Mouse (Mus musculus) gastrocnemius, postnatal 4 days (tissue): ENCODE measurements around the gene Hccs. TPM values are rescaled to one million over a fixed set of nuclear protein-coding genes. Genes with fewer than 3 reads are reported as not detected.
A peak's percentile ranks its signal among the peaks of the same experiment; 100 is the strongest.
"Not testable (repeated sequence)": the region's sequence is repeated elsewhere in the genome, so short reads cannot be mapped to it uniquely, and the experiment has no call there.

ENCODE experiments used
- DNase-seq, 2 experiments: peaks; one replicate each; pipeline ENCODE4 v3.0.0; 2021 to 2022; ENCODE audit warnings: low spot score in 2 of 2, mixed read lengths in 2 of 2
- long read RNA-seq, 2 experiments: library from polyadenylated mRNA; stranded (forward); transcript quantifications; one replicate each; pipeline ENCODE4 v2.0.0; 2021
- total RNA-seq, 2 experiments: library from RNA; stranded (reverse); gene quantifications; 2 replicates each; pipeline ENCODE4 v1.2.3; 2021

The Hccs gene
- total RNA-seq, result 10 to 100 TPM; 22.3 to 22.6 TPM
- long read RNA-seq, experiment 1, transcript Hccs-202 (7 exons, 2,473 nt), result major isoform, 33 of 49 reads
- long read RNA-seq, experiment 1, transcript Hccs-201 (7 exons, 2,320 nt), result minor isoform, 9 of 49 reads
- long read RNA-seq, experiment 1, partial matches to known transcripts, result 0 of 49 reads
- long read RNA-seq, experiment 1, other reads (novel, unspliced or antisense), result 7 of 49 reads
- long read RNA-seq, experiment 2, transcript Hccs-202 (7 exons, 2,473 nt), result major isoform, 42 of 66 reads
- long read RNA-seq, experiment 2, transcript Hccs-201 (7 exons, 2,320 nt), result minor isoform, 20 of 66 reads
- long read RNA-seq, experiment 2, partial matches to known transcripts, result 2 of 66 reads
- long read RNA-seq, experiment 2, other reads (novel, unspliced or antisense), result 2 of 66 reads

DNA sequence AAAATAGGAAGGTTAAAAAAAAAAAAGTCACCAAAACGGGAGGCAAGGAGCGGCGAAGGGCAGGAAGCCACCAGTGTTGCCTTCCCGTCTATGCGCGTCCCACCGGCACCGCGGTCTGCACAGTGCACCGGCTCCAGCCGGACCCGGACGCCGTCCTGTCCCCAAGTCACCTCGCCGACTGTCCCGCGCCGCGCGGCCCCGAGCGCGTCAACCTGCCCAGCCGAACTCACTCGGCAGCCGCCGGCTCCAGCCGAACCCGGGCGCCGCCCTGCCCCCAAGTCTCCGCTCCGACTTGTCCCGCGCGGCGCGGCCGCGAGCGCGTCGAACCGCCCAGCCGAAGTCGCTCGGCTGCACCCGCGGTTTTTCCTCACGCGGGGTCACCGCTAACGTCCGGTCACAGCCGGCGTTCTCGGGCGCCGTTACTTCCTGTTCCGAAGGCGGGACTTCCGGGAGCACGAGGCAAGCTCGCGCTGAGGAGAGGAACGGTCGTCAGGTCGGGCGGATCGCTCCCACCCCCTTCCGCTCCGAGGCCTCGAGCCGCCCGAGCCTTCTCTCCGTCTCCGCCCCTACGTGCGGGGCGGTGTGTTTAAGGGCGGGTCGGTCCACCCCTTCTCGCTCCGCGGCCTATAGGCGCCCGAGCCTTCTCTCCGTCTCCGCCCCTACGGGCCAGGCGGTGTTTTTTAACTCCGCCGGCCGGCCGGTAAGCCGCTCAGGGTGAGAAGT lies at the start of gene Hccs:
TSS of gene Hccs (minus strand) at position 428 of the 723 bp plus-strand sequence.
- DNase-seq, result peak; percentile 68 to 87

DNA sequence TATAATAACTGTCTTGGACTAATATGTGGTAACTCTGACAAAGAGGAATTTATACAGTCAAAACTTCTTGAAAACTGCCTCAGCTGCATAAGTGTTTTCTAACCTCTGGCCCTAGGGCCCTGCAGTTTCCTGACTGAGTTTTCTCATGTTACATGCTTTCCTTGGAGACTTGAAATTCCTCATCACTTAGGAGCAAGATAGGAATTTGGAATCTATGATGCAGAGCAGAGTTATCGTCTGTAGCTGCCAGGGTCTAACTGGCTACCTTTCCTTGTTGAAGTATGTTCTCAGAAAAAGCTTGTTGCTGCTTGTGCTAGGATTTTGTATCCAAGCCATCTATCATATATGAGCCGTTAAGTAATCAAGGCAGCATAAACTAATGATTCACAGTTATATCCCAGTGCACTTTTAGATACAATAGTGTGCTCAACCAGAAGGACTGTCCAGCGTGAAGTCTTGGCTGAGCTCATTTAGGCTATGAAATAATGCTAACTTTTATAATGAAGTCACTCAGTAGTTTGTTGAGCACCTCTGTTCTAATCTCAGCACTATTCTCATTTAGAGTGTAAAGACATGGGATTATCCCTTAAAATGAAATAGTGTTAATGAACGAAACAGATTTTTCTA lies 37.1 kb upstream of the Hccs start:
- no peak for DNase-seq

DNA sequence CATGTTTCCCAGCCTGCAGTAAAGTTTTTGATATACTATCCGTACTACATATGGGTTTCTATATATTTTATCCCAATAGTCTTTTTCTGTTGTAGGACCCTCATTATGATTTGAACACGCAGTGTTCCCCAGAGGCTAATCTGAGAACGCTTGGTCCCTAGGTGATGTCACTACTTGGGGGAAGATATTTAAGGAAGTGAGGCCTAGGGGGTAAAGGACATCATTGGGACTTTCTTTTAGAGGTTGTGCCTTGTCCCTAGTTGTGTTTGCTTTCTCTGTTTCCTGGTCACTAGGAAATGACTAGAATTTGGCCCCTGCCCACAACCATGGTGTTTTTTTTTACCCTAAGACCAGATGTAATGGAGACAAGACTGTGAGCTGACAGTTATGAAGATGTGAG lies 18.0 kb upstream of the Hccs start:
- no peak for DNase-seq

DNA sequence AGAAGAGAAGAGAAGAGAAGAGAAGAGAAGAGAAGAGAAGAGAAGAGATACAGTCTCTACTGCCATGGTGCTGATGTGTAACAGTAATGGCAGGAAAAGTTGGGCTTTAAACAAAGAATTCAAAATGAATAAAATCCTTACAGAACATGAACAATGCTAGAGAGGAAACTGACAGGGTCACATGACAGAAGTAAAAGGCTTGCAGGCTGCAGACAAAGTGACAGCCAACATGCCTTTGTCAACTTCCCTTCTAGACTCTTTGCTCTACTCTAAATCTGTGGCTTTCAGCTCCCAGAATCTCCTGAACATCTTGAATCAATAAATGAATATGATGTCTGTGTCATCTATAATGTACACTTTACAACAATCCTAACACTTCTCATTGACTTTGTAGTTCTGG lies 17.4 kb upstream of the Hccs start:
- DNase-seq, result no peak

DNA sequence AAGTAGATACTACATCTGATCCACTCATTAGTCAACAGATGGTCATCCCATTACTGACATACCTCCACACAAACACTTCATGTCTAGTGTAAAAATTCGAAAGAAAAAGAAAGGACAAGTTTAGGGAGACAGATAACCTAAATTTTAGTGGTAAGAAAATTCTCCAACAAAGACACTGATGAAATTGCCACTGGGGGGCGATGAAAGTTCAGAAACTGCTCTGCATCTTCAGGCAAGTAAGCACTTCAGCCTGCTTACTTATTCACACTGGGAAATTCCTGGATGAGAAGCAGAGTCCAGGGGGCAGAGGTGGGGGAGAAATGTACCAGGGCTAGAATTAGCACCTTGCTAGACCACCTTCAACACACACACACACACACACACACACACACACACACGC lies 12.1 kb upstream of the Hccs start:
- DNase-seq, result peak in 1 of 2 experiments; percentile 36

DNA sequence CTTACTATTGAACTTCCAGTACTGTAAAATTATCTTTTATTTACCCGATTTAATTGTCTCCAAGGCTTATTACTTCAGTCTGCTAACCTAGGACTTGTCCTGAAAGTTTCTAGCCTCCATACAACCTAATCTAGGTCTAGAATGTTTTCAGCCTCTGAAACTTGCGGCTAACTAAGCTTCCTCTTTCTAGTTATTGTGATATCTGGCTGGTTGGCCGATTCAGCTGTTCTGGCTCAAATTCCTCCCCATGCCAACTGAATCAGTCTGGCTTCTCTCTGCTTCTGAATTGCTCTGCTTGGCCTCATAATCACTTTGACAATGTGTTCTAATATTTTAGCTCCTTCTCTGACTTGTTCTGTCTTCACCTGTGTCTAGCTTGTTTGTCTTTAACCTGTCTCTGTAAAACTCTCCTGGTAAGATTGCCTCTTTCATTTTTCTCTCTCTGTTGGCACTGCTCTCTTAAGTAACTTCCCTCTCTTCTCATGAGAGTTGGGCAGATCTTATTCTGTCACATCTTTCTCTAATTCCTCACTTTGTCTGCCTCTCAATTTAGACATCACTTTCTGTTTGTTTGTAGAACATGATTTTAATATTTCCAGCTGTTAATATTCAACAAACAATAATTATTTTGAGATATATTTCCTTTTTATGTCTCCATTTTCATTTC lies 5.9 kb upstream of the Hccs start:
- no peak for DNase-seq

DNA sequence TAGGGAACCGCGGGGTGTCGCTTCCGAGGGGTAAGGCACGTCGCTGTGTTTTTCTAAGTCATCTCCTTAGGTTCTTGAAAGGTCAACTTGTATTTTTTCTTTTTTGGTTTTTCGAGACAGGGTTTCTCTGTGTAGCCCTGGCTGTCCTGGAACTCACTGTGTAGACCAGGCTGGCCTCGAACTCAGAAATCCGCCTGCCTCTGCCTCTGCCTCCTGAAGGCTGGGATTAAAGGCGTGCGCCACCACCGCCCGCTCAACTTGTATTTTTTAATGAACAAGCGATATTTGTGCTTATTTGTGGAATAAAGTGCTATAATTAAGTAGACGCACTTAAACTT lies 465 bp upstream of the Hccs start:
- not testable (repeated sequence) for DNase-seq

DNA sequence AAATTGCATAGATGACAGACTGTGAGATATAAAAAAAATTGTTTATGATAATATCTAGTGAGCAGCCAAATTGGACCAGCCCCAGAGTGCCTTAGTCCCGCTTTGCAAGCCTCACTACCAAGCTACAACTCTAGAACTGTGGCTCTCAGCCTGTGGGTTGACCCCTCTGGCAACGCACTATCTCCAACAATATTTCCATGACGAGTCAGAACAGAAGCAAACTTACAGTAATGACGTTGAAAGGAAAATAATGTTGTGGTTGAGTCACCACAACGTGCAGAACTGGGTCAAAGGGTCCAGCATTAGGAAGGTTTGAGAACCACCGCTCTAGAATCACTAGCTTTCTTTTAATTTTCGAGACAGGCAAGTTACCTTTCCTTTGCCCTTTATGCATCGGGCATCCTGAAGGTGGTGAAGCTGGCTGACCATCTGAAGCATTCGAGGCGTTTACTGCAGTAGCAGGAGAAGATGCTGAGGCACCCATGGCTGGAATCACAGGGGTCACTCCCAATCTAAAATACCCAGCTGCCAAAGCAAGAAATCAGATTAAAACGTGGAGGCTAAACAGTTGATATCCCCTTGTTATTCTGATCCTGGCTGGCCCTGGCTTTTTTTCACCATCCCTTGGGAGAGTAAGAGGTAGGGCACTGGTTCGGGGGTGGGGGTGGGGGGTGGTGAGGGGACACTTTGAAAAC lies 959 bp downstream of the Hccs start:
- DNase-seq, result no peak

DNA sequence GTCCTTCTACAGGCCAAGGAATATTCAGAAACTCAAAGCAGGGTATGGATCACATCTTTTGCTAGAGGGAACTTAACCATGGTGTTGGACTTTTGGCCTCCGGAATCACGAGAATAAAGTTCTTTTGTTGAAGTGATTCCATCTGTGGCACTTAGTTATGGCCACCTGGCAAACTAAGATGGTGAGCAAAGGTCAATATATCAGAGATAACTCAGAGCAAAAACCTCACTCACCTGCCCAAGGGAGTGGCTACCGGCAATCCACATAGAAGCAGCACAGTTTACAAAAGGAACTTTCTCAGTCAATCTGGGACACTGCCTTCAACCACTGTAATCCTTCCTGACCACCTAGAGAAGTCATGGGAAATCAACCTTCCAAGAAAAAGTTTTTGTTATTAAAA lies 11.6 kb downstream of the Hccs start:
- no peak for DNase-seq

DNA sequence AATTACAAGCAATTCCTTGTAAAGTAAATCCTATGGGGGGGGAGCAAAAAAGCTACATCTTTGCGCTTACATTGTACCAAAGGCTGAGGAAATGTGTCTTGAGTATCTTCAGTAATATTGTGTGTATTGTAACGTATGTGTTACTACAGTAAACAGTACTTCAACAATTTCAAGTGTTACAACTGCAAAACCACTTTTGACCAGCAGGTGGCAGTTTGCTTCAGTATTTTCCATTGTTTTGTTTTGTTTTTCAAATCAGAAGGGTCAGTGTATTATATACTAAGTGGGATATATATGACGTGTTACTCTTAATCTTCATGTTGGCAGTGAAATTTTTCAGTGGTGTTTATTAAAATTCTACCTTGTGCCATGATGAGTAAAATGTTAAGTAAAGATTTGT lies 16.2 kb downstream of the Hccs start:
- no peak for DNase-seq

DNA sequence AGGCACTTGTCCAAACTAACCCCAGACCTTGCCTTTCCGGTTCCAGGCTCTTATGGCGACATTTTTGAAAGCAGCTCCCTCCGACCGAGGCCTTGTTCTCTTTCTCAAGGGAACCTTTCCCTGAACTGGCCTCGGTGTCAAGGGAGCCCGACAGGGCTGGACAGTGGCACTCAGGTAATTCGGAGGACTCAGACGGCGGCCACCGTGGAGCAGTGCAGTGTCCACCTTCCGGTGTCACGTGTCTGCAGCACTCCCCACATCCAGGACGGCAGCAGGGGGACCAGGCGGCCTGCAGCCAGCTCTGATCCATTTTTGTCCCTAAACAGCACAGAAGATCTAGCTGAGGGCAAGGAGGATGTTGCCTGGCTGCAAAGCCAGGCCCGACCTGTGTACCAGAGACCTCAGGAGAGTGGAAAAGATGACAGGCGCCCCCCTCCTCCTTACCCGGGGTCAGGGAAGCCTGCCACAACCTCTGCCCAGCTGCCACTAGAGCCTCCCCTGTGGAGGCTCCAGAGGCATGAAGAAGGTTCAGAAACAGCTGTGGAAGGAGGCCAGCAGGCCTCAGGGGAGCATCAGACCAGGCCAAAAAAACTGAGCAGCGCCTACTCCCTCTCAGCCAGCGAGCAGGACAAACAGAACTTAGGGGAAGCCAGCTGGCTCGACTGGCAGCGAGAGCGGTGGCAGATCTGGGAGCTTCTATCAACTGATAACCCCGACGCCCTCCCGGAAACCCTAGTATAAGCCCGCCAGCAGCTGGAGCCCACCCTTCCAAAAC lies 17.7 kb downstream of the Hccs start:
- no peak for DNase-seq

DNA sequence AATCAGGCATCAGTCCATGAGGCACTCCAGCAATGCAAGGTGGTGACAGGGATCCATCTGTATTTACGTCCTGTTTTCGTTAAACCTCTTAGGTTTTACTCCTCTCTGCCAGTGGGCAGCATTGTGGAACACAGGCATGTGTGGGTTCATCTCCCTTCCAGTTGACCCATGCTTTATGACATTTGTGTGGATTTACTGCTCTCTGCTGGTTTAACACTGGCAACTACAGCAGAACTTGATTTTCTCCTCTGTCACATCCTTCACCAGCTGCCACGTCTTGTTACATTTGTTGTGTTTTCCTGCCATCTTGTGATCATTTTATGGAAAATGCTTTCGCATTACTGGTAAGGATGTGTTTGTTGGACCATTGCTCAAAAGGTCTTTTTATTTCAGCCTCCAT lies 20.6 kb downstream of the Hccs start:
- DNase-seq, result no peak

DNA sequence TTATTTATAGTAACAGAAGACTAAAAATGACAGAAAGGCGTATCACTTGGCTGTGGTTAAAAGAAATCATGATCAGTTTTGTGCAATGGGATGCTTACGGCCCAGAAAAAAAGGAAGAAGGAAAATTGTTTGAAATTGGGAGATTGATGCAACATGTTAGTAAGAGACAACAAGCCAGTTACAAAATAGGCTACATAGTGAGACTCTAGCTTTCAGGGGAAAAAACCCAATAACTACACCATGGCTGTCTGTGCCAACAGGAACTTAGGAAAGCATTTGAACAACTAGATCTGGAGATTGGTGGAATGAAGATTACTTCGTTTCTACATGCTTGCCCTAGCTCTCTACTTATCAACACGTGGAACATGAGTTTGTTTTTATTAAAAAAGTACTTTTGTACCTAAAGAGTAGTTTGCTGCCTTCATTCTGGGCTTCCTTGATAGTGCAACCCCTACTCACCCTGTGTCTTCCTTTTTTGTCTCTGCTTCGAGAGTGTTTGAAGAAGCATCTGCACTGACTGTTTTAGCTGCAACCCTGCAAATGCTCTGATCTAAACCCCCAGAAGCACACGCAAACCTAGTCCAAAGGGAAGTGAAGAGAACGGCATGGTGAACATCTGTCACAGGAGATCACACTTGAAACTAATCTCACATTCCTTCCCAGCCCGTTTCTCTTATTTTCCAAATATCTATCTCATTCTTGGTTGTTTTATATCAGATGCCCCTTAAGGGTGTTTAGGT lies 56.6 kb downstream of the Hccs start:
- no peak for DNase-seq

DNA sequence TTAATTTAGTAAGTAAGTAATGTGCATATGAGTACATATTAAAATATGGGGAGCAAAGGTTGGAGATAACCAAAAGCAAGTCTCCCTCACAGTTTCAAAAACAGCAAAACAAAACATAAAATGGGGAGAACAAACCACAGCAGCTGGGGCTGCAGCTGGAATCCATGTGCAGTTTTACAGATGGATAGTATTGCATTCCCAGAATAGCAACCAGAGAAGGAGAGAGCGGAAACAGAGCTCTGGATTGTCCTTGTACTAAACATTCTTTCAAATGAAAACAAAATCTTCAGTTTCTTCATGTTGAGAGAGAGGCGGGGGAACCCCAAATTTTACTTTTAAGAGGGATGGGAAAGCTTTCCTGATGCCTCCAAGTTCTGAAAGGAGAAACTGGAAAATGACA lies 58.0 kb downstream of the Hccs start:
- no peak for DNase-seq

DNA sequence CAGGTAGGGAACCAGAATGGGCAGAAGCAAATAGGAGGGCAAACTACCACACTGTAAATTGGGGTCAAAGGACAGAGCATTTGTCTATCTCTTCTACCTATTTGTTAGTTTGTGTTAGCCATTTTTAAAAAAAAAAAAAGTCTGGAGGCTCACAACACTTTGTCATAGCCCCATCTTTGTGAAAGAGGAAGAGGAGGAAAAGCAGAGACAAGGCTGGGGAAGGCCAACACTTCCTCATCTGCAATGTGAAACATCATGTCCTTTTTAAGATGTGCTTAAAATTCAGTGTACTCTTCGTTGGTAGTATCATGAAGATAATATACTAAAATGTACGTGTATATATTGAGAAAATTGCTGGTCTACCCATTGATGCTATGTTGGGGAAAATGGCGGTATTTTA lies 59.1 kb downstream of the Hccs start:
- no peak for DNase-seq

DNA sequence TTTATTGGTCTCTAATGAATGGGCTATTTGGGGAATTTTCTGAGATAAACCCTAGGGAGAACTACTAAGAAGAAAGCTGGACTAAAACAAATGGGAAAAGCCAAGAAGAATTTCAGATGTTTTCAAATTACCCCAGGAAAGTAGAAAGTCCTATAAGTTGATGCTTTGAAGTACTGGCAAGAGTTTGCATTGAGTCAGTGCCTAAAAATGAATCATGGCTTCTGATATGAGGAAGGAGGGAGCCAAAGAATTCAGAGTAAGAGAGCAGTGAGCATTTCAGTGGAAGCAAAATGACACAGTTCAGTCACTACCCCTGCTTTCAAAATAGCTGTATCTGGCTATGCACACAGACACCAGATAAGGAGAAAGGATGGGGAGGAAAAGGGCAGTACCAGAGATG lies 63.4 kb downstream of the Hccs start:
- DNase-seq, result no peak

DNA sequence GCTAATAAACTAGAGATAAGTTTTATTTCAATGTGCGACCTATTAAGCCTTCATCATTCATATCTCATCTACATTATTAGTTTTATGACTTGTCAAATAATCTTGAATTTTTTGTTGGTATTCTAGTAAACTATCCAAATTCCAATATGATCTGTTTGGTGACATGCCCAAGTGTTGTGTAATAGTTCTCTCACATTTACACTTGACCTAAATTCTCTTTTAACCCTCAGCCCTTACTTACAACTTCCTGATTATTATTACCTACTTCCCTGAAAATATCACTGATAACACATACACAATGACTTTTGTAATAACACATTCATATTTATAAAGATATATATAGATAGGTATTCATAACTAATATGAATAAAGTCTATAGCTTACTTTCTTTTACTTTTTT lies 64.3 kb downstream of the Hccs start:
- DNase-seq, result no peak

DNA sequence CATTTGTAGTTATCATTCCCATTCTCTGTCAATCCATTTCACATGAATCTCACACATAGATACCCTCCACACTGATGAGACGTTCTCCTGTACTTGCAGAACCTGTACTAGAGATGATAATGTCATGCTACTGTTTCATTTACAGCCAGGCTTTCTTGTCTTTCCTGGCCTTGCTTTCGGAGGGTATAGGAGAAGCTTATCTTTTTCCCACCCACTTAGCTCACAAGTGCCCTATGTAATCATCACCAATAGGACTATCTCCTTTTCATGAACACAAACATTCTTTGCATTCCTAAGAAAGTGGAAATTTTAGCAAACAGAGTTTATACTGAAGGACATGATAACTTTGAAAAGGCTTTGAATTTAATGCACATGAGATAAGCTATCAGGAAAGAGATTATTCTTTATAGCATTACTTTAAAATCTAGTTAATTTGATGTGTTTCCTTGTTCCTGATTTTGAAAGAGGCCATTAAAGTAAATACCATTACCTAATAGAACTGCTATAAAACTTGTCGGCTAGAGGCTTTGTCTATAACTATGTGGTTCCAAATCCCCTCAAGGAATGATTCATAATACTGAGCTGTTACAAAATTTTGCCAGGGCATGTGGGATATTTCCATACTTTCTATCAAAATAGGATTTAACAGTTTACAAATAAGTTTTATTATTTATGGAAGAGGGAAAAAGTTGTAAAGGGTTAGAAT lies 97.7 kb downstream of the Hccs start:
- no peak for DNase-seq

DNA sequence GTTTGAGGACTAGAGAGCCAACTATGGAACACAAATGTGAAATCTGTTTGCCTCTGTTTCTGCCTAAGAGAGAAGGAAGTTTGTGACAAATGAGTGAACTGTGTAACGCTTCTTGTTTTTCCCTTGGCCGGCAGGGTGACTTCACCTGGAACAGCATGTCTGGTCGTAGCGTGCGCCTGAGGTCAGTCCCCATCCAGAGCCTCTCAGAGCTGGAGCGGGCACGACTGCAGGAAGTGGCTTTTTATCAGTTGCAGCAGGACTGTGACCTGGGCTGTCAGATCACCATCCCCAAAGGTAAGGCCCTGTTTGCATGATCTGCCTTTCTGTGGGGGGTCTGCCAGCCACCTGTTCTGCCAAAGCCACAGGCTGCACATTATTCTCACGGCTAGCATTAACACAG lies 100.1 kb downstream of the Hccs start:
- no peak for DNase-seq
